In genomic region chr9:109090446-109090845, GRCm38 (mm10) we compare ENCODE assay signal across 16 mouse cellular contexts. TPM values are rescaled to one million over a fixed set of nuclear protein-coding genes. Genes with fewer than 3 reads are reported as not detected.
DNase-seq lines count a peak whose midpoint lies in the region; ATAC-seq and TF ChIP-seq lines count a peak whose summit lies in the region.
"Had no signal": no experiment of that assay in that cellular context is flagged by ENCODE, and none has a peak within 500 bp of the region (broad histone marks: within the 10 kb centered on the region; RNA-seq: fewer than 3 reads in every experiment).

No protein-coding gene starts in this region.

- WGBS in liver, adult 2 months, result 25% methylated on average over 15 of the region's 15 CpGs
- WGBS in embryonic facial prominence, embryonic 14.5 days, result 72% methylated on average over 15 of the region's 15 CpGs

- ATAC-seq in embryonic facial prominence, embryonic 14.5 days (ENCODE audit: low read depth), result no peak
- ATAC-seq: CD4-positive, CD25-positive, alpha-beta regulatory T cell, adult 4 months; hindbrain, embryonic 16.5 days had no signal

- TF ChIP-seq POLR2A in liver, adult 2 months (IDR thresholded peaks at IDR 0.05; ENCODE audit: extremely low read depth, insufficient read depth, low read length), result no peak

- DNase-seq in liver, adult 2 months (ENCODE audit: extremely low read depth, low read depth, low spot score), result peak; percentile 62
- DNase-seq in liver (no peak), R1 (ENCODE audit: low read depth, low spot score) (peak; percentile 66)
- DNase-seq in embryonic facial prominence, embryonic 14.5 days (ENCODE audit: low spot score), result peak; percentile 87
- DNase-seq in retina, postnatal 1 day, result peak; percentile 72
- no peak for DNase-seq in left cerebral cortex, postnatal 4 days
- no peak for DNase-seq in left cerebral cortex, adult 9 months (ENCODE audit: low spot score in 2 of 2)
- DNase-seq in layer of hippocampus, adult 11-12 months (ENCODE audit: low spot score), result no peak
- DNase-seq: cerebellum, adult 9-11 months; kidney, postnatal 25 days had no signal

- TF ChIP-seq CTCF in liver, adult 2 months (IDR thresholded peaks at IDR 0.05; ENCODE audit: low read depth, low read length), result no peak

- no peaks in the 10 kb centered on the region for H3K36me3 ChIP-seq in liver, adult 2 months (ENCODE audit: control insufficient read depth, insufficient read depth, low read length)
- peaks cover 21% of the 10 kb centered on the region for H3K36me3 ChIP-seq in embryonic facial prominence, embryonic 14.5 days (ENCODE audit: control insufficient read depth, insufficient read depth, low read length)
- H3K36me3 ChIP-seq: lung, embryonic 15.5 days had no signal

- H3K4me2 ChIP-seq in embryonic facial prominence, embryonic 14.5 days (ENCODE audit: low read depth, low read length), result no peak overlapping the region
- H3K4me2 ChIP-seq: heart, embryonic 15.5 days; lung, embryonic 15.5 days; midbrain, embryonic 12.5 days had no signal

- H3K9me3 ChIP-seq in embryonic facial prominence, embryonic 14.5 days (ENCODE audit: control insufficient read depth, low read length), result no peaks in the 10 kb centered on the region
- H3K9me3 ChIP-seq: heart, embryonic 15.5 days; lung, embryonic 15.5 days; midbrain, embryonic 12.5 days had no signal

- no peaks in the 10 kb centered on the region for H3K27me3 ChIP-seq in liver, adult 2 months (ENCODE audit: control insufficient read depth, insufficient read depth, low read length)
- H3K27me3 ChIP-seq in embryonic facial prominence, embryonic 14.5 days (replicated peaks; ENCODE audit: control insufficient read depth, insufficient read depth, low read length), result no peaks in the 10 kb centered on the region
- H3K27me3 ChIP-seq: heart, embryonic 15.5 days; lung, embryonic 15.5 days; midbrain, embryonic 12.5 days had no signal

- H3K27ac ChIP-seq in liver, adult 2 months (replicated peaks; ENCODE audit: insufficient read depth, low read depth, low read length), result peak overlapping the region; percentile 69
- no peak overlapping the region for H3K27ac ChIP-seq in embryonic facial prominence, embryonic 14.5 days (replicated peaks; ENCODE audit: low read depth, low read length)
- H3K27ac ChIP-seq: heart, embryonic 15.5 days; lung, embryonic 15.5 days; midbrain, embryonic 12.5 days had no signal

- intact Hi-C loops in left cerebral cortex, postnatal 4 days (cut with DNase I), result no loop called here

- H3K4me3 ChIP-seq in liver, adult 2 months (ENCODE audit: insufficient read depth, low read depth, low read length), result no peak overlapping the region
- H3K4me3 ChIP-seq in embryonic facial prominence, embryonic 14.5 days (ENCODE audit: low read depth, low read length), result no peak overlapping the region
- H3K4me3 ChIP-seq: heart, embryonic 15.5 days; lung, embryonic 15.5 days; midbrain, embryonic 12.5 days had no signal

- peaks cover 26% of the 10 kb centered on the region for H3K4me1 ChIP-seq in liver, adult 2 months (ENCODE audit: control insufficient read depth, insufficient read depth, low read length)
- H3K4me1 ChIP-seq in embryonic facial prominence, embryonic 14.5 days (ENCODE audit: control insufficient read depth, insufficient read depth, low read length), result peaks cover 10% of the 10 kb centered on the region

- H3K79me2 ChIP-seq in liver, adult 2 months (ENCODE audit: control insufficient read depth, insufficient read depth, low read length), result no peaks in the 10 kb centered on the region; the same call in 1 of the 2 replicates

- peak overlapping the region; percentile 32 for H3K9ac ChIP-seq in liver, adult 2 months (ENCODE audit: low read depth, low read length)
- no peak overlapping the region for H3K9ac ChIP-seq in embryonic facial prominence, embryonic 14.5 days (ENCODE audit: low read depth, low read length)
- H3K9ac ChIP-seq: heart, embryonic 15.5 days; lung, embryonic 15.5 days; midbrain, embryonic 12.5 days had no signal

RNA-seq across cellular contexts. Expression of gene Plxnb1, which starts 4.7 kb away (rescaled TPM):
- total RNA-seq in liver, adult 2 months (2014; rRNA removed), result 10.9 and 17.9 TPM in 2 replicates
- polyA plus RNA-seq in liver, adult 2 months (2012; rRNA removed), result 15.4 and 26.5 TPM in 2 replicates
- polyA plus RNA-seq in embryonic facial prominence, embryonic 14.5 days (2014; fragmentation: Nextera tagmentation; extraction: Ambion mirVana), result 9.1 and 9.7 TPM in 2 replicates
- 100 to 1,000 TPM in 1 of 2 experiments, 10 to 100 TPM in 1; 90.0 to 105 TPM for total RNA-seq in left cerebral cortex, postnatal 4 days (2021)
- total RNA-seq: granulocyte monocyte progenitor cell, adult 5-6 weeks had no signal

RNA-seq across cellular contexts. Expression of gene Tma7, which starts 8.1 kb away (rescaled TPM):
- 53.4 and 54.7 TPM in 2 replicates for total RNA-seq in liver, adult 2 months (2014; rRNA removed)
- polyA plus RNA-seq in liver, adult 2 months (2012; rRNA removed), result 23.3 and 24.4 TPM in 2 replicates
- polyA plus RNA-seq in embryonic facial prominence, embryonic 14.5 days (2014; fragmentation: Nextera tagmentation; extraction: Ambion mirVana), result 612 and 655 TPM in 2 replicates
- 100 to 1,000 TPM; 385 to 398 TPM for total RNA-seq in left cerebral cortex, postnatal 4 days (2021)

RNA-seq across cellular contexts. Expression of gene Ccdc51, which starts 8.2 kb away (rescaled TPM):
- 7.5 and 8.6 TPM in 2 replicates for total RNA-seq in liver, adult 2 months (2014; rRNA removed)
- polyA plus RNA-seq in liver, adult 2 months (2012; rRNA removed), result 7.2 and 8.2 TPM in 2 replicates
- polyA plus RNA-seq in embryonic facial prominence, embryonic 14.5 days (2014; fragmentation: Nextera tagmentation; extraction: Ambion mirVana), result 11.4 and 11.6 TPM in 2 replicates
- 1 to 10 TPM; 7.9 to 8.4 TPM for total RNA-seq in left cerebral cortex, postnatal 4 days (2021)

RNA-seq across cellular contexts. Expression of gene Atrip, which starts 16.5 kb away (rescaled TPM):
- 5.1 and 5.4 TPM in 2 replicates for total RNA-seq in liver, adult 2 months (2014; rRNA removed)
- 9.2 and 10.3 TPM in 2 replicates for polyA plus RNA-seq in liver, adult 2 months (2012; rRNA removed)
- 19.5 and 25.0 TPM in 2 replicates for polyA plus RNA-seq in embryonic facial prominence, embryonic 14.5 days (2014; fragmentation: Nextera tagmentation; extraction: Ambion mirVana)
- 10 to 100 TPM; 33.4 to 37.4 TPM for total RNA-seq in left cerebral cortex, postnatal 4 days (2021)

RNA-seq across cellular contexts. Expression of gene Trex1, which starts 30.9 kb away (rescaled TPM):
- 7.7 and 8.4 TPM in 2 replicates for total RNA-seq in liver, adult 2 months (2014; rRNA removed)
- 30.7 and 41.1 TPM in 2 replicates for polyA plus RNA-seq in liver, adult 2 months (2012; rRNA removed)
- polyA plus RNA-seq in embryonic facial prominence, embryonic 14.5 days (2014; fragmentation: Nextera tagmentation; extraction: Ambion mirVana), result 15.5 and 17.6 TPM in 2 replicates
- total RNA-seq in left cerebral cortex, postnatal 4 days (2021), result 10 to 100 TPM; 14.8 to 15.1 TPM

Comparison
In these comparisons a context has a peak if more than half of its experiments do, and no peak if none do; other contexts are left out.
1. DNase-seq: peak in liver, adult 2 months (single experiment), R1 (single experiment), embryonic facial prominence, embryonic 14.5 days (single experiment) and retina, postnatal 1 day (single experiment); none in liver (single experiment), left cerebral cortex, postnatal 4 days (single experiment), left cerebral cortex, adult 9 months (0 of 2) and layer of hippocampus, adult 11-12 months (single experiment).